Mouse (Mus musculus) MEL-GATA-1-ER (cell line): ENCODE data around the gene Ptges3l.
"Not testable (repeated sequence)": the region's sequence is repeated elsewhere in the genome, so short reads cannot be mapped to it uniquely, and the experiment has no call there.

Experiments used
- DNase-seq: peaks from one replicate; pipeline ENCODE4 v3.0.0-alpha.2; 2012; ENCODE audit warnings: low read depth; ENCODE audit errors: extremely low read depth

The Ptges3l gene

GRCm38 (mm10) chr11:101420148-101420547, 5.0 kb downstream of the Ptges3l start:
- DNase-seq = no peak

GRCm38 (mm10) chr11:101419610-101420009, 5.5 kb downstream of the Ptges3l start:
- DNase-seq = no peak

DNA sequence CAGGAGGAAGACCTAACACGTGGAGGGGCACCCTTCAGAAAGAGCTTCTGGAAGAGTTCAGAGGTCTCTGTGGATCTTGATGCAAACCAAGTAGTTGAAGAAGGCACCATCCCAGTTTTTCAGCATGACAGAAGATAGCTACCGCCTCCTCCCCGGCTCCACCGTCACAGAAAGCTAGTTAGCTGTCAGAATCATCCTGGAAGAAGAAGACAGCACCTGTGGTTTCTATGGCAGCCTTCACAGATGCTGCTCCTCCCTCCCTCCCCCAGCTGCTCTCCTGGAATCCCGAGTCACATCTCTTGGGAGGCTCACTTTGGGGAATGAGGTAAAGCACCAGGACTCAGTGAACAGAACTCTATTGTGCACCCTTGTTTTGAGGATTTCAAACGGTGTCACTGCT, 6.1 kb downstream of the Ptges3l start:
- no peak for DNase-seq

DNA sequence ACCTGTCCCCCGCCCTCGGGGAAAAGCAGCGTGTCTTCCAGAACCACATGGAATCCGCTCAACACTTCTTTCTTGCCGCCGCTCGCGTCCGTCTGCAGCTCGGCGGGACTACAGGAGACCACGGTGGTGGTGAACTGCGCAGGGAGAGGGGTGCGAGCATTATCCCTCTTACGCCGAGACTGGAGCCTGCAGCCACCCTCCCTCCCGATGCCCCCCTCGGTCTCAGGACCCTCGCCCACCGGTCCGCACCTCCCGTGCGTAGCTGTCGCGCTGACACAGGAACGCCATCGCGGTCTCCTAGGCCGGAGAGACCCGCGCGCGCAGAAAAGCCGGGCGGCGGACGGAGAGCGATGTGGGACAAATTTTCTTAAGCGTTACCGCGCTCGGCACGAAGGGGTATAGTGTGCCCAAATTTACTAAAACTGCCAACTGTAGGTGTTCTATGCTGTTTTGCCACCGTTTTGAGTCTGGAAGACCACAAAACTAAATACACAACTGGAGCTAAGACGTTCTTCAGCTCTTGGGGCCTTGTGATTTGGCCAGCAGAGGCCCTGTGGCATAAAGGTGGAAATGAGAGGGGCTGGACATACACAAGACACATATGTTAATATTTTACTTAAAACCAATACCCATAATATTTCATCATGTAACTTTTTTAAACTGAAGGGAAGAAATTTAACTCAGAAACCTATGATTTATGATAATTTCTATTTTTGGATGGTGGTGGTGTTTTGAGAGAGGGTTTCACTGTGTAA, 7.9 kb downstream of the Ptges3l start, which contains the start of gene Aarsd1:
Aarsd1 (minus strand) TSS at position 515 of the 755 bp plus-strand sequence.
- no peak for DNase-seq

- DNase-seq = no peak
Measured at GRCm38 (mm10) chr11:101416433-101417100, 8.6 kb downstream of the Ptges3l start.

DNA sequence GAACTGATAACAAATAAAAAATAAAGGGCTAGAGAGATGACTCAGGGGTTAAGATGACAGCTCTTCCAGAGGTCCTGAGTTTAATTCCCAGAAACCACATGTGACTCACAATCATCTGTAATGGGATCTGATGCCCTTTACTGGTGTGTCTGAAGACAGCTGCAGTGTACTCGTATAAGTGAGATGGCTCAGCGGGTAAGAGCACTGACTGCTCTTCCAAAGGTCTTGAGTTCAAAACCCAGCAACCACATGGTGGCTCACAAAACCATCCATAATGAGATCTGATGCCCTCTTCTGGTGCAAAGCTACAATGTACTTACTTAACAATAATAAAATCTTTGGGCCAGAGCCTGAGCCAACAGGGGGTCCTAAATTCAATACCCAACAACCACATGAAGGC, 9.8 kb downstream of the Ptges3l start:
- no peak for DNase-seq

- peak; percentile 50 for DNase-seq
Measured at GRCm38 (mm10) chr11:101395110-101395509, 30.0 kb downstream of the Ptges3l start.

GRCm38 (mm10) chr11:101381817-101382216, 43.3 kb downstream of the Ptges3l start:
- DNase-seq = no peak

DNA sequence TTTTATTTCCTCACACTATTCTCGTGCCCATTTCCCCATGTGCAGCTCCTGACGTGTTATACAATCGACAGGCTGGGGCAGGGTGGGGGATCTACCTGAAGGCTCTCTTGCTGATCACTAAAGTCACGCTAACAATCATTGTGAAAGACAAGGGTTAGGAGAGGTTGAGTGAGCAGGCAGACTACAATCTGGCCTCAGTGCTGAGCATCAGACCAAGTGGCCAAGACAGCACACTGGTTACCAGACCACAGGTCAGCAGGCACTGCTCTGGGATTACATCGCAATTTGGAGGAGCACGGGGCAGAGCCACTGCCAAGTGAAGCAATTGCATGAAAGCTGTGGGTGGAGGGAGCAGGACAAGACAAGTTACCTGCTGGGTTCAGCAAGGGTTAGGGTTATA, 46.2 kb downstream of the Ptges3l start:
- DNase-seq = no peak

- not testable (repeated sequence) for DNase-seq
Measured at GRCm38 (mm10) chr11:101378196-101378595, 46.9 kb downstream of the Ptges3l start.

DNA sequence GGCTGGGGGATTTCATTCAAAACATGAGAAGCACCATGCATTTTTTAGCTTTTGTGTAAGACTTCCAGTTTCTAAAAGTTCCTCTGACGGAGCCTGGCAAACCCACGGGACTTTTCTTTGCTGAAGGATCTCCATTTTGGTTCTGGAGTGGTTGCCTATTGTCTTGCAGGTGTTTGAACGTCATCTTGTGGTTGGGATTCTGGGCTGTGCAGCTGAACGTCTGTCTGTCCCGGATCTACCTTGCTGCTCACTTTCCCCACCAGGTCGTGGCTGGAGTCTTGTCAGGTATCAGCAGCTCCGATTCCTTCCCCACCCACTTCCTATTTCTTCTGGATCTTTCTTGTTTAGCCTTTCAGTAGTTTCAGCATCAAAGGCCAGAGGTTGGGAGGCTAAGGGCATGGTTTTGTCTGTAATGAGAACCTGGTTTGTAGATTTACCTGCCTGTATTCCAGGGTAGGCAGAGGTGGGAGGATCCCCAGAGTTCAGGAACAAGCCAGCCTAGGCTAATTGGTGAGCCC, 50.7 kb downstream of the Ptges3l start:
- DNase-seq = no peak

DNA sequence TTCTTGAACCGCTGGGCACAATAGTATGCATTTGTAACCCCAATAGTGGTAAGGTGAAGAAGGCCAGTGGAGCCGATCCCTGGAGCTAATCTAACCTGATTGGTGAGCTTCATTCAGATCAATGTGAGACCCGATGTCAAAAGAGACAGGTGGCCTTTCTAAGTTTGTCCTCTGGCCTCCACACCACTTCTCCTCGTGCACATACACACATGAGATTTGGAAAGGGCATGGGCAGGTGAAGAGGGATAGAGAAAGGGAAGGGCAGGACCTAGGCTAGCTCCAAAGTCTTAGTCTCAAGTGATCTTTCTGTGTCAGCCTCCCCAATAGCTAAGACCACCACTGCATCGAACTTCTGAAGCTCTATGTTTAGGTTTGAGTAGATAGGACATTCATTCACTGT, 55.0 kb downstream of the Ptges3l start:
- DNase-seq = no peak
